Mouse (Mus musculus) liver, adult 2 months (tissue): ENCODE measurements around the gene Hcrtr1. TPM values are rescaled to one million over a fixed set of nuclear protein-coding genes. Genes with fewer than 3 reads are reported as not detected.

ENCODE experiments used
- DNase-seq: peaks from one replicate; pipeline ENCODE4 v3.0.0-alpha.2; 2011; ENCODE audit warnings: low read depth, low spot score; ENCODE audit errors: extremely low read depth
- H3K27ac ChIP-seq: fragments of 200-500 bp; replicated peaks from 2 replicates; pipeline ENCODE4 v1.5.1; 2012; ENCODE audit warnings: low read depth, mild to moderate bottlenecking, control low read depth, inconsistent platforms, low read length; ENCODE audit not compliant: insufficient read depth
- H3K27me3 ChIP-seq: fragments of 200-500 bp; 2 replicates; pipeline ENCODE4 v1.6.1; 2012; ENCODE audit warnings: mild to moderate bottlenecking, moderate library complexity, low read length, inconsistent platforms; ENCODE audit not compliant: control insufficient read depth, insufficient read depth
- H3K36me3 ChIP-seq: fragments of 200-500 bp; 2 replicates; pipeline ENCODE4 v1.6.1; 2012; ENCODE audit warnings: low read length, inconsistent platforms; ENCODE audit not compliant: control insufficient read depth, insufficient read depth
- H3K4me1 ChIP-seq: fragments of 200-500 bp; 2 replicates; pipeline ENCODE4 v1.6.1; 2011; ENCODE audit warnings: low read length; ENCODE audit not compliant: control insufficient read depth, insufficient read depth
- H3K4me3 ChIP-seq: fragments of 200-500 bp; 2 replicates; pipeline ENCODE4 v1.5.1; 2011; ENCODE audit warnings: low read depth, mild to moderate bottlenecking, control low read depth, low read length, moderate library complexity; ENCODE audit not compliant: insufficient read depth
- H3K79me2 ChIP-seq: fragments of 200-500 bp; 2 replicates; pipeline ENCODE4 v1.6.1; 2012; ENCODE audit warnings: inconsistent platforms, mild to moderate bottlenecking, low read length, moderate library complexity; ENCODE audit not compliant: control insufficient read depth, insufficient read depth
- H3K9ac ChIP-seq: fragments of 200-500 bp; 2 replicates; pipeline ENCODE4 v1.6.1; 2012; ENCODE audit warnings: low read depth, mild to moderate bottlenecking, control low read depth, inconsistent platforms, low read length
- CTCF ChIP-seq: fragments of 200-500 bp; IDR thresholded peaks from 2 replicates; pipeline ENCODE4 v1.5.1; 2011; ENCODE audit warnings: low read depth, low read length, control low read depth
- POLR2A ChIP-seq: fragments of 200-500 bp; IDR thresholded peaks from 2 replicates; pipeline ENCODE4 v1.6.1; 2011; ENCODE audit warnings: low read length, control low read depth; ENCODE audit not compliant: insufficient read depth; ENCODE audit errors: extremely low read depth
- WGBS: fragments of 180-500 bp; shearing (Covaris S2); methylation state at CpG from one replicate; pipeline ENCODE4 v1.1.7; 2018; 5-methylcytosine and 5-hydroxymethylcytosine counted together
- polyA plus RNA-seq: library from polyadenylated mRNA; depleted of rRNA; stranded (reverse); fragments of >200 nt; gene quantifications from 2 replicates; pipeline ENCODE4 v1.2.3, GENCODE M21; 2012
- total RNA-seq: library from RNA; depleted of rRNA; stranded (reverse); fragments of >200 nt; gene quantifications from 2 replicates; pipeline ENCODE4 v1.2.3, GENCODE M21; 2014

The Hcrtr1 gene
- total and polyA plus RNA-seq, 2 experiments: 0.04 TPM; not detected in 1

DNA sequence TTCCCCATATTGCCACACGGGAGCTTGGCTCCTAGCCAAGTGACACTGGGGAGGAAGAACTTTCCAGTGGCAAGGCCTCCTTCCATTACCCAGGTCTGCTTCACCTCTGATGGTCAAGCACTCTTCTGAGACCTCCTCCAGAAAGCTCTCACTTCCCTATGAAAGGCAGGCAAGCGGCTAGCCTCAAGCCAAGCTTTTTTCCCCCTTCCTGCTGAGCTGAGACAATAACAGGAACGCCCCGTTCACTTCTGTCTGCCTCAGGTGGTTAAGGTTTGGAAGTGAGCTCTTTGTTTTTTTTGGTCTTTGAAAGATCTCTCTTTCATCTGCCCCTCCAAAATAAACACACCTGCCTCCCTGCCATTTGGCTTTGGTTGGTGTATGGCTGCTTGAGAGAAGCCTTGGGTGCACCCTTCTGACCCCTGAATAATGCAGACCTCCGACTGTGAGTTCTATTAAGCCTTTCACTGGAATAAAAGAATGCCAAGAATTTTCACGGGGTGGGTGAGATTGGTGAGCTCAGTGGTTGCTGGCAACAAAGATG is 37.0 kb downstream of the Hcrtr1 start, which contains the start of gene Pef1:
Pef1 (plus strand) TSS at position 448 of the 541 bp plus-strand sequence.
- Histone ChIP-seq H3K4me1 (peaks cover 2% of the 10 kb centered on the region; the same call in 1 of the 2 replicates), H3K27ac (no peak within 1 kb of the TSS), H3K9ac (no peak within 1 kb of the TSS), H3K79me2 (no peaks in the 10 kb centered on the region), H3K36me3 (no peaks in the 10 kb centered on the region), H3K4me3 (no peak within 1 kb of the TSS), H3K27me3 (no peaks in the 10 kb centered on the region)
- TF ChIP-seq POLR2A (no peak), CTCF (no peak)
- WGBS: 38% methylated on average over 6 of the region's 6 CpGs
- DNase-seq: no peak

DNA sequence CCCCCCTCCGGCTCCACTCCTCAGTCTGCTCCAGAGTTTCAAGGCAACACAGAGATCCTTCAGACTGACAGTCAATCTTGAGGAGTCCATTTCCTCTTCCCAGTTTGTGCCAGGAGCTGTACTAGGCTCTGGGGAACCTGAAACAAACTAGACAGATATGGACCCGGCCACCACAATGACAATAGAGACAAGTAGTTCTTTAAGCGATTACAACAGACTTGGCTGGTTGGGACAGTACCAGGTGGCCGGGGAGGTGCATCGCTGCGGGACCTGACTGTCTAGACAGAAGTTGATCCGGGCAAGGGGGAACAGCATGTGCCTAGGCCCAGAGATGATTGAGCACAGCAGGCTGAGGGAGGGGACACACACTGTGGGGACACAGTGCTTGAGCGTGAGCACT is 38.0 kb downstream of the Hcrtr1 start:
- Histone ChIP-seq H3K79me2 (no peaks in the 10 kb centered on the region), H3K4me1 (peaks cover 2% of the 10 kb centered on the region; the same call in 1 of the 2 replicates), H3K36me3 (no peaks in the 10 kb centered on the region), H3K9ac (no peak overlapping the region), H3K4me3 (no peak overlapping the region), H3K27ac (no peak overlapping the region), H3K27me3 (no peaks in the 10 kb centered on the region)
- 60% methylated on average over 8 of the region's 8 CpGs for WGBS
- no peak for DNase-seq
- no peak for TF ChIP-seq CTCF
- TF ChIP-seq POLR2A: no peak

GRCm38 (mm10) chr4:130095137-130095536 is 44.0 kb downstream of the Hcrtr1 start:
- Histone ChIP-seq H3K36me3 (no peaks in the 10 kb centered on the region), H3K4me3 (no peak overlapping the region), H3K27ac (no peak overlapping the region), H3K79me2 (no peaks in the 10 kb centered on the region), H3K9ac (no peak overlapping the region), H3K27me3 (no peaks in the 10 kb centered on the region), H3K4me1 (no peaks in the 10 kb centered on the region)
- no peak for TF ChIP-seq CTCF
- no peak for TF ChIP-seq POLR2A
- 81% methylated on average over 3 of the region's 3 CpGs for WGBS
- DNase-seq: no peak

DNA sequence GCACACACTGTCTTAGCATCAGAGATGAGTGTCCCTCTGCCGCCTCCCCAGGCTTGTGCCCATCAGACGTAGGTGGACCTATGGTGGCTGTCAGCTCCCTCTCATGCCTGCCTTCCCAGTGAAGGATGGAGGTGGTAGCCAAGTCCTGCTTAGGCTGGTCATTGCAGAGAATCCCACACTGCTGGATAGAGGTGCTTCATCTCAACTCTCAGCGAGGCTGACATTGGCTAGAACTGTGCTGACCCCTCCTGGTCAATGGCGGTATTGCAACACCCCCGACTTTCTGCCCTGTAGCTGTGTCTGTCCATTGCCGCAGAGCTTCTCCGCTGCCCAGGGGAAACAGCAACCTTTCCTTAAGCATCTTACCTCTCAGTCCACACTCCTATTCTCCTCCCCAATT is 51.9 kb downstream of the Hcrtr1 start:
- DNase-seq: peak; percentile 45
- Histone ChIP-seq H3K9ac (no peak overlapping the region), H3K36me3 (no peaks in the 10 kb centered on the region), H3K79me2 (no peaks in the 10 kb centered on the region), H3K4me1 (no peaks in the 10 kb centered on the region), H3K4me3 (no peak overlapping the region), H3K27ac (no peak overlapping the region), H3K27me3 (no peaks in the 10 kb centered on the region; the same call in 1 of the 2 replicates)
- TF ChIP-seq POLR2A (no peak), CTCF (peak; percentile 99)
- 13% methylated on average over 7 of the region's 7 CpGs for WGBS

- TF ChIP-seq CTCF (no peak), POLR2A (no peak)
- Histone ChIP-seq H3K36me3 (no peaks in the 10 kb centered on the region), H3K9ac (no peak overlapping the region), H3K79me2 (no peaks in the 10 kb centered on the region), H3K4me3 (no peak overlapping the region), H3K27me3 (no peaks in the 10 kb centered on the region; the same call in 1 of the 2 replicates), H3K27ac (no peak overlapping the region), H3K4me1 (no peaks in the 10 kb centered on the region)
- 78% methylated on average over 12 of the region's 12 CpGs for WGBS
- DNase-seq: no peak
Observed at GRCm38 (mm10) chr4:130085246-130085820, 53.8 kb downstream of the Hcrtr1 start.

DNA sequence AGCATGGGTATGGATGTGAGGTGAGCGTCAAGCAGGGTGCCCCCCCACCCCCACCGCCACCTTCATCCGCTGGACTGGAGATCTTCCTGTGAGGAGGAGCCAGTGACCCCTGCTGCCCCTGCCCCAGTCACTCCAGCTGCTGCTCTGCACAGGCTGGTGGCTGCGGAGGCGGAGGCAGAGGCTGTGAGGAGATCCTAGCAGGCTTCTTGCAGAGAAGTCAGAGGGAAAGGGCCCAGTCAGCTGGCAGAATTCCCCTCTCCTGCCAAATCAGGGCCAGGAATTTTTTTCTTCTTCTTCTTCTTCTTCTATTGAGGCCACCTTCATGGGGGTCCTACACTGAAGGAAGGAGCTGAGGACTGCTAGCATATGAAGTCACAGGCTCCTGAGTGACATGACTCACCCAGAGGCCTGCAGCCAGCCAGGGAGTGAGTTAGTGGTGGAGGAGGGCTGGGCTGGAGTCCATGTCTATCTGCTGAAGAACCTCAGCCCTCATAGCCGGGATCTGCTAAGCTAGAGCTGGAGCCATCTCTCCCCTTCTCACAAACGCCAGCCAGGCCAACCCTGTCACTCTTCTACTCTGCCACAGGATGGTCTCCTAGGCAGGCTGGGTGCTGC is 54.7 kb downstream of the Hcrtr1 start:
- Histone ChIP-seq H3K27ac (no peak overlapping the region), H3K4me3 (no peak overlapping the region), H3K4me1 (no peaks in the 10 kb centered on the region), H3K27me3 (no peaks in the 10 kb centered on the region; the same call in 1 of the 2 replicates), H3K36me3 (no peaks in the 10 kb centered on the region), H3K9ac (no peak overlapping the region), H3K79me2 (no peaks in the 10 kb centered on the region)
- no peak for DNase-seq
- TF ChIP-seq POLR2A (no peak), CTCF (no peak)
- WGBS: 62% methylated on average over 7 of the region's 7 CpGs
